Mouse (Mus musculus): ENCODE measurements around the gene Unc50.

DNA sequence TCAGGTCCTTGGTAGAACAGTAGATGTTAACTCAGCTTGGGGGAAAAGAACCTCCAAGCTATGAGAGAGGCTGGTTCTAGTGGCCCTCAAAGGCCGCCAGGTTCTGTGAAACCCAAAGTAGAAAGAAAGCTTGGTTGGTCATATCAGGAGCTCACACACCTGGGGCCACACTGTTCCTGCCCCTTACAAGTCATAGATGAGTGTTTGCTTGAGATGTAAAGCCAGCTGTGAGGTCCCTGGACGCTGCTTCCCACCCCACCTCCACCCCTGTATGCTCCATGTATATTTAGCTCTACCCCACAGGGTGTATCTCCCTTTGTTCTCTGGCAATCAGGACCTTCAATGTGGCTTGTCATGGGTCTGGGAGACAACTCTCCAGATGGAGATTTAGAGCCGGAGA lies 21.3 kb upstream of the Unc50 start:
- TF ChIP-seq EP300 (IDR thresholded peaks at IDR 0.05): no peak
- no peak for TF ChIP-seq CTCF (IDR thresholded peaks at IDR 0.05)

Measured in lung, postnatal 0 days (tissue).